Mouse (Mus musculus) liver, adult 2 months (tissue): ENCODE results near the gene Casq2. TPM values are rescaled to one million over a fixed set of nuclear protein-coding genes. Genes with fewer than 3 reads are reported as not detected.
A peak's percentile ranks its signal among the peaks of the same experiment; 100 is the strongest.

Experiments used
- DNase-seq: peaks from one replicate; pipeline ENCODE4 v3.0.0-alpha.2; 2011; ENCODE audit warnings: low read depth, low spot score; ENCODE audit errors: extremely low read depth
- H3K27ac ChIP-seq: fragments of 200-500 bp; replicated peaks from 2 replicates; pipeline ENCODE4 v1.5.1; 2012; ENCODE audit warnings: low read depth, mild to moderate bottlenecking, control low read depth, inconsistent platforms, low read length; ENCODE audit not compliant: insufficient read depth
- H3K27me3 ChIP-seq: fragments of 200-500 bp; 2 replicates; pipeline ENCODE4 v1.6.1; 2012; ENCODE audit warnings: mild to moderate bottlenecking, moderate library complexity, low read length, inconsistent platforms; ENCODE audit not compliant: control insufficient read depth, insufficient read depth
- H3K36me3 ChIP-seq: fragments of 200-500 bp; 2 replicates; pipeline ENCODE4 v1.6.1; 2012; ENCODE audit warnings: low read length, inconsistent platforms; ENCODE audit not compliant: control insufficient read depth, insufficient read depth
- H3K4me1 ChIP-seq: fragments of 200-500 bp; 2 replicates; pipeline ENCODE4 v1.6.1; 2011; ENCODE audit warnings: low read length; ENCODE audit not compliant: control insufficient read depth, insufficient read depth
- H3K4me3 ChIP-seq: fragments of 200-500 bp; 2 replicates; pipeline ENCODE4 v1.5.1; 2011; ENCODE audit warnings: low read depth, mild to moderate bottlenecking, control low read depth, low read length, moderate library complexity; ENCODE audit not compliant: insufficient read depth
- H3K79me2 ChIP-seq: fragments of 200-500 bp; 2 replicates; pipeline ENCODE4 v1.6.1; 2012; ENCODE audit warnings: inconsistent platforms, mild to moderate bottlenecking, low read length, moderate library complexity; ENCODE audit not compliant: control insufficient read depth, insufficient read depth
- H3K9ac ChIP-seq: fragments of 200-500 bp; 2 replicates; pipeline ENCODE4 v1.6.1; 2012; ENCODE audit warnings: low read depth, mild to moderate bottlenecking, control low read depth, inconsistent platforms, low read length
- CTCF ChIP-seq: fragments of 200-500 bp; IDR thresholded peaks from 2 replicates; pipeline ENCODE4 v1.5.1; 2011; ENCODE audit warnings: low read depth, low read length, control low read depth
- POLR2A ChIP-seq: fragments of 200-500 bp; IDR thresholded peaks from 2 replicates; pipeline ENCODE4 v1.6.1; 2011; ENCODE audit warnings: low read length, control low read depth; ENCODE audit not compliant: insufficient read depth; ENCODE audit errors: extremely low read depth
- WGBS: fragments of 180-500 bp; shearing (Covaris S2); methylation state at CpG from one replicate; pipeline ENCODE4 v1.1.7; 2018; 5-methylcytosine and 5-hydroxymethylcytosine counted together
- polyA plus RNA-seq: library from polyadenylated mRNA; depleted of rRNA; stranded (reverse); fragments of >200 nt; gene quantifications from 2 replicates; pipeline ENCODE4 v1.2.3, GENCODE M21; 2012
- total RNA-seq: library from RNA; depleted of rRNA; stranded (reverse); fragments of >200 nt; gene quantifications from 2 replicates; pipeline ENCODE4 v1.2.3, GENCODE M21; 2014

Casq2 gene
- total and polyA plus RNA-seq, 2 experiments, result 0.65 TPM; not detected in 1

DNA sequence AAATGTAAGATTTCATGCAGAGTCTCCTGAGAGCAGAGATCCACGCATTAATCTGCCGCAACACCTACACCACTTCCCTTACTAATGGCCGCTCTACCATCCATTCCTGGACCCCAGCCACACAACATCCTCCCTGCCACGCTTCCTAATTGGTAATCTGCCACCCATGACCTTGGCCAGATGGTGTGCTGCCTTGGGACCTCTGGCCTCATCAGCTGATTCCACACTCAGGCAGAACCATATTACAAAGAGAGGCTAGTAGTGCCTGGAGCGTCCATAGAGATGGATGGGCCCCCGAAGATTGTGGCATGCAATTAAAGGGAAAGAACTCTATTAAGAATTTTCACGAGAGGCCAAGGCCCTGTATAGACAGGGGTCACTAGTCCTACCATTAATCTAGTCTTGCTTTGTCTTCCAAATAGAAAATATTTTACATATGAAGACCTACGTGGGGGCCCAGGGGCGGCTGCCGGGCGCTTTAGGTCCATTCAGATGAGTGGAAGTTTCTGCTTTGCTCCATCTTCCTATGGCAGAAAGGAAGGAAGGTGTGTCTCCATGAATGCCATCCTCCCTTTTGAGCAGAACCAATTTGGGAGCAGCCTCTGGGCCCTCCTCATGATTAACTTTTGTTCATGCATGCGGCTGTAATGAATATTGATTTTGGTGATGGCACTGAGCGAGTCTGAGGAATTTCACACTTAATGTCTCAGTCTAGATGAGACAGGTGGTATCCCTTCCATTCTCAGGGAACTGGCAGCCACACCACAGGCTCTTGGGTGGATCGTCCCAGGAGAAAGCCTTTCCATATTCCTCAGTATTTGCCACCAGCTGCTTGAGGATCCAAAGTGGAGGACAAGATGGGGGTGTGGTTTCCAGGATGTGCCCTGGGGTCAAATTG is 36.8 kb upstream of the Casq2 start:
- WGBS, result 88% methylated on average over 14 of the region's 14 CpGs
- Histone ChIP-seq H3K4me3 (no peak overlapping the region), H3K27ac (no peak overlapping the region), H3K4me1 (no peaks in the 10 kb centered on the region), H3K9ac (no peak overlapping the region), H3K36me3 (no peaks in the 10 kb centered on the region), H3K27me3 (no peaks in the 10 kb centered on the region), H3K79me2 (no peaks in the 10 kb centered on the region)
- DNase-seq, result no peak
- TF ChIP-seq POLR2A, result no peak

DNA sequence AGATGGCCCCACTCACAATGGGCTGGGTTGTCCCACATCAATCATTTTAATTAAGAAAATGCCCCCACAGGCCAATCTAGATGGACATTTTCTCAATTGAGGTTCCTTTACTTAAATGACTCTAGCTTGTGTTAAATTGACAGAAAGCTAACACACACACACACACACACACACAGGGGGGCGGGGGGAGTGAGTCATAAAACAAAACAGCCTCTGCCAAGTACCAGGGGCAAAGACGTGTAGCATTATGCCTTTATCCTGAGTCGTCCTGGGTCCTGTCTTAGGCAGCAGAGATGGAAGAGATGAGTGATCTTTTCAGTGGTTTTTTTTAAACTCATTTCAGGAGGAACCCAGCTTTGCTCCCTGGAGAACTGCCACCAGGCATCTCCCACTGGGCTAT is 34.2 kb upstream of the Casq2 start:
- H3K27me3 ChIP-seq, result no peaks in the 10 kb centered on the region
- H3K27ac ChIP-seq, result no peak overlapping the region
- H3K4me3 ChIP-seq, result no peak overlapping the region
- no peaks in the 10 kb centered on the region for H3K36me3 ChIP-seq
- 74% methylated on average over 3 of the region's 3 CpGs for WGBS
- no peaks in the 10 kb centered on the region for H3K4me1 ChIP-seq
- no peak for DNase-seq
- H3K79me2 ChIP-seq, result no peaks in the 10 kb centered on the region
- TF ChIP-seq POLR2A (no peak), CTCF (no peak)
- H3K9ac ChIP-seq, result no peak overlapping the region

DNA sequence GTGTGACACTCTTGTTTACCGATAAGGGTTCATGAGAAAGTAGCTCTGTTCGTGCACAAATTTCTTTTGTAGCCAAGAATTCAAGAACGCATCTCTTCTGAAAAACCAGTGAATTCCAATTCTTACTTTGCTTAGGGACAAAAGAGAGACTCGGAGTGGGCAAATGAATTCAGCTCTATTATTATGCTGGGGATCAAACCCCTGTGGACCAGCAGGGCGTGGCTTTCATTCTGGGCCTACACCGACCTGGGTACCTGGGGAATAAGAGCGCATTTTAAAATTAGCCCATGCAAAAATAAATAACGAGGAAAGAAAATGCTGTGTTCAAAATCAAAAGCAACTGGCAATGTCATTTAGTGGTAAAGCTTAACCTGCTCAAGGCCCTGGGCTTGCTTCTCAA is 32.9 kb upstream of the Casq2 start:
- no peaks in the 10 kb centered on the region for H3K27me3 ChIP-seq
- no peak overlapping the region for H3K4me3 ChIP-seq
- TF ChIP-seq CTCF (no peak), POLR2A (no peak)
- no peak for DNase-seq
- H3K79me2 ChIP-seq, result no peaks in the 10 kb centered on the region
- H3K4me1 ChIP-seq, result no peaks in the 10 kb centered on the region
- WGBS, result 75% methylated on average over 8 of the region's 8 CpGs
- H3K9ac ChIP-seq, result no peak overlapping the region
- no peak overlapping the region for H3K27ac ChIP-seq
- H3K36me3 ChIP-seq, result no peaks in the 10 kb centered on the region

DNA sequence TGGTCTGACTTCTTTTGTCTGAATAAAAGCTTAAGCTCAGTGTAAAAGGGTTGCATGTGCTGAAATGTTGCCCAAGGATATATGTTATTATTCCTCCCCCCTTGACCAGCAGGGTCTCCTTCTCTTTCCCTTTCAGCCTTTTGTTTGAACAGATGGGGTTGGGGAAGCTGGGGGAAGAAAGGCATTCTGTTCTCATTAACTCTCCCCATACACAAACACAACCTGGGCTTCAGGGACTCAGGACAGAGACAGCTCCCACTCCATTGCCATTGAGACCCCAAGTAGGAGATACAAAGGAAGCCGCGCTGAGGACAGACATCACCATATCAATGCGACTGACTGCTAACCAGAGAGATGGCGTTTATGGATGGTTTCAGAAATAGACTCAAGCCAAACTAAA is 30.3 kb upstream of the Casq2 start:
- Histone ChIP-seq H3K4me1 (no peaks in the 10 kb centered on the region), H3K9ac (no peak overlapping the region), H3K36me3 (no peaks in the 10 kb centered on the region), H3K27me3 (no peaks in the 10 kb centered on the region), H3K27ac (no peak overlapping the region), H3K79me2 (no peaks in the 10 kb centered on the region), H3K4me3 (no peak overlapping the region)
- WGBS, result 79% methylated on average over 4 of the region's 4 CpGs
- DNase-seq, result no peak
- no peak for TF ChIP-seq POLR2A
- no peak for TF ChIP-seq CTCF

DNA sequence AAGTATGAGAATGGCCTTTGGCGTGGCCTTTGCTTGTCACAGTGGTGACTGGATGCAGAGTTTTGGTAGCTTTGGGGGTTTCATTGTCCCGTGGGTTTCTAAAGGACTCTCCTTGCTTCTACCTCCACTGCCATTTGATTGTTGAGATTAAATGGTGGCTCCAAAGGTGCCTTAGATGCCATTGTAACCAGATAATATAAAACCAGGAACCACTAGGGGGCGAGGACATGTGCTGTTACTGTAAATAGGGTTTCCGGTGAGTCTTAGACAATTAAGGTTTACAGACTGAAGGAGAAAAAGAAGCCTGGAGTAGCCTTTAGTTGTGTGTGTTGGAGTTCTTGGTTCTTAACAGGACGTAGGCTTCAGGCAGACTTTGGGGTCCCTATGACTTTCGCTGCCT is 26.1 kb upstream of the Casq2 start:
- H3K36me3 ChIP-seq, result no peaks in the 10 kb centered on the region
- H3K79me2 ChIP-seq, result no peaks in the 10 kb centered on the region
- H3K27me3 ChIP-seq, result no peaks in the 10 kb centered on the region
- WGBS, result 76% methylated on average over 6 of the region's 6 CpGs
- no peak for DNase-seq
- no peak overlapping the region for H3K4me3 ChIP-seq
- H3K4me1 ChIP-seq, result no peaks in the 10 kb centered on the region
- H3K27ac ChIP-seq, result no peak overlapping the region
- no peak for TF ChIP-seq POLR2A
- no peak for TF ChIP-seq CTCF
- no peak overlapping the region for H3K9ac ChIP-seq

DNA sequence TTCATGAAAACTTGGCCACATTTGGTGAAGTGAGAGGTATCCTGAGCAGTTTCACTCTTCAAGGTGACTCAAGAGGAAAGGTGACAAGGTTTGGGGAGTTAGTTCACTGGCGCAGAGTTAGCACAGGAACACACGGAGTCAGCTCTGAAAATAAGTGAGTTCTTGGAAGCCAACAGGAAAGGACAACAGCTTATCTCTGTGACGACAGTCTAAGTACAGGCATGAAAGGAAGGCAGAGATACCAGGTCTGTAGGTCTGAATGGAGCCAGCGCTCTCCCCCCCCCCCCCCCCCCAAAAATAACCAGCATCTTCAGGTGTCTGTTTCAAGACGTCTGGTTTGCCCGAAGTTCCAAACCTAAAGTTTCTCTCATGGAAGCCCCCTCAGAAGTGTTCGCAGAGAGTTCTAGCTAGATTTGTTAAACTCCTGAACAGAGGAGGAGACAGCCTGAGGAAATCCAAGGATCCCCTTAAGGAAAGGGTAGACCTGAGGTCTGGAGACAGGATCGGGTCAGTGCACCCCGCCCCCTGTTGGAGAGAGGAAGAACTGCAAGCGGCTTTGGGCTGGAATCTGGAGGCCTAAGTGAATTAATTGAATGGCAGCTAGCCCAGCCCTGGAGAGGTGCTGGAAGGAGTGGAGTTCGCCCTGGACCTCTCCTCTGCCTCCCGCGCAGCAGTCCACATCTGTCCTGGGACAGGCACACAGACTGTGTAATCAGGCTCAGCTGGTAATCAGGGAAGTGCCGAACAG is 24.1 kb upstream of the Casq2 start:
- DNase-seq, result peak; percentile 26
- Histone ChIP-seq H3K4me1 (no peaks in the 10 kb centered on the region), H3K79me2 (no peaks in the 10 kb centered on the region), H3K27ac (no peak overlapping the region), H3K36me3 (no peaks in the 10 kb centered on the region), H3K4me3 (no peak overlapping the region), H3K27me3 (no peaks in the 10 kb centered on the region), H3K9ac (no peak overlapping the region)
- WGBS, result 47% methylated on average over 14 of the region's 14 CpGs
- TF ChIP-seq CTCF, result peak; percentile 80
- TF ChIP-seq POLR2A, result no peak
